Mouse (Mus musculus): ENCODE results near the gene Dhrs3.

Gene Dhrs3

GRCm38 (mm10) chr4:144940796-144941462 is 48.3 kb downstream of the Dhrs3 start:
- DNase-seq: no peak

- DNase-seq: no peak
Observed at GRCm38 (mm10) chr4:144942433-144942832, 49.8 kb downstream of the Dhrs3 start.

- DNase-seq: no peak
Observed at GRCm38 (mm10) chr4:144943273-144943672, 50.6 kb downstream of the Dhrs3 start.

GRCm38 (mm10) chr4:144947738-144948390 is 55.2 kb downstream of the Dhrs3 start:
- peak; percentile 80 for DNase-seq

DNA sequence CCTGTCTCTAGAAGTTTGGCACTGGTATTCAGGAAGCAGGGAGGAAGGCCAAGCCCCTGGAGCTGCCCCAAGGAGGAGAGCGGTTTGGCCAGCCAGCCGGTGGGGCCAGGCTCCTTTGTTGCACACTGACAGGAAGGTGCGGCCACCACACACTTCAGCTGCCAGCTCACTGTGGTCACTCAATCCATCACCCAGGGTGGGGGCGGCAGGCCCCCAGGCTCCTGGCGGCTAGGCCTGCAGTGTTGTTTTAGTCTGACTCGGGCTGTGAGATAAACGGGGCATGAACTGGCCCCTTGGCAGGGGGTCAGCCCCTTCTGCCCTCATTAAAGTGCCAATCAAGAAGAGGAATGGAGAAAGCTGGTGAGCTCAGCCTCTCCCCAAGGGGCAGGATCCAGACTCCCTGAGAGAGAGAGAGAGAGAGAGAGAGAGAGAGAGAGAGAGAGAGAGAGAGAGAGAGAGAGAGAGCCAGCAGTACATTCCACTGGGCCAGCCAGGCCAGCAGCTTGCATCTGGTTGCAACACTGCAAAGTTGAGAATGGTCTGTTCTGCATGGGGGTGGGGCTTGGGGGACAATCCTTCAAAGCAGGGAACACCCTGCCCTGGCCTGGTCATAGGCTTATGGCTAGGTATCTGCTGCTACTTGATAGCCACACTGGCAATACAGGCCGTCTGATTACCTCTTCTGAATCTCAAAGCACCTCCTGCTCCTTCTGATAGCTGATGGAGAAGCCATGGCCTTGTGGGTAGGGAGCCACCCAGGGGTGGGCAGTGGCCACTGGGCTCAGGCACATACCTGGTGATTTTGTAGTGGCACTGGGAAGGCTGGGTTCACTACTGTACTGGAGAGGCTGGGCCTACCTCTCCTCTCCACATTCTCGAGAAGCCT is 57.1 kb downstream of the Dhrs3 start:
- DNase-seq: peak; percentile 75

GRCm38 (mm10) chr4:144950327-144950711 is 57.7 kb downstream of the Dhrs3 start:
- DNase-seq: no peak

DNA sequence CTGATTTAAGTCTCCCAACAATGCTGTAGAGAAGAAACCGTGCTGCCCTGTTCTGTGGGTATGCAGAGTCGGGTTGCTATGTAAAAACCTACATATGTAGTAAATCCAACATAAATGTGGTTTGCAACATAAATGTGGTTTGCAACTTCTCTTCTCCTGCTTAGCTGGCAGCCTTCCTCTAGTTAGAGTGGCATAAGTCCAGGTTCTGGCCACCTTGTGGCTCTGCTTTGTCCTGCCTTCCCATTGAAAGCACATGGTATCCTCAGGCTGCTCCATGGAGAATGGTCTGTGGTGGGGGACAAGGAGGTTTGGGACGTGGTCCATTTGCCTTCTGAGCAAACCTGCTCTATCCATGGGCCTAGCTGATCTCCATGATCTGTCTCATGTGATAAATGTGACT is 58.3 kb downstream of the Dhrs3 start:
- no peak for DNase-seq

GRCm38 (mm10) chr4:144951859-144952258 is 59.2 kb downstream of the Dhrs3 start:
- DNase-seq: no peak

GRCm38 (mm10) chr4:144953421-144953820 is 60.8 kb downstream of the Dhrs3 start:
- no peak for DNase-seq

DNA sequence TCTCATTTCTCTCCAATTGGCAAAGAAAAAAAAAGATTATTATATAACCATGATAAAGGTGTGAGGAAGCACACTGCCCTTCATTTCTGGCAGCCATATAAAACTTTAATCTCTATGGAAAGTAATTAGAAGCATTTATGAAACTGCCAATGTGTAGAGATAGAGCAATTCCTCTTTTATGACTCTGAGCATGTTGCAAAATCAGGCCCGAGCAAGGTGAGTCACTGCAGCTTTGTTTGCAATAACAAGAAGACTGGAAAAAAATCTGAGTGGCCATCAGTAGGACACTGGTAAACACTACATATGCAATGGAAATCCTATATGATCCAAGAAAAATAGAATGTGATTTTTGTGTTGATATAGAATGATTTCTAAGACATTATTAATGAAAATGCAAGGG is 63.2 kb downstream of the Dhrs3 start:
- no peak for DNase-seq

DNA sequence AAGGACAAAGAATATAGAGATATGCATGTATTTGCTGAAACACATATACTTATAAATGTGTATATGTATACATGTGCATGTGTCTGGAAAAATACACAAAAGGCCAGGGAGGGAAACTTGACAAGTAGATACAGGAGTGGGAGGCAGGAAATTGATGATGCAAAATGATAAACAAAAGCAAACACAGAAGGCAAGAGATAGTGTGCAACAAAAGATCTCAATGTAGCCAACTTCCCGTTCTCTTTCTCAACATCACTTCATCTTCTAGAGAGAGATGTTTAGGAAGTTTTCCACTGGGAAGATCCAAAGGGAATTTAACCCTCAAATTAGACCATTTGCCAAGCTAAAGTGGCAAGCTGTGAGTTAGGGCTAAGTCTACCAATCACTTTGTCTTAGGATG is 63.7 kb downstream of the Dhrs3 start:
- DNase-seq: no peak

GRCm38 (mm10) chr4:144957186-144957585 is 64.6 kb downstream of the Dhrs3 start:
- DNase-seq: peak; percentile 70

DNA sequence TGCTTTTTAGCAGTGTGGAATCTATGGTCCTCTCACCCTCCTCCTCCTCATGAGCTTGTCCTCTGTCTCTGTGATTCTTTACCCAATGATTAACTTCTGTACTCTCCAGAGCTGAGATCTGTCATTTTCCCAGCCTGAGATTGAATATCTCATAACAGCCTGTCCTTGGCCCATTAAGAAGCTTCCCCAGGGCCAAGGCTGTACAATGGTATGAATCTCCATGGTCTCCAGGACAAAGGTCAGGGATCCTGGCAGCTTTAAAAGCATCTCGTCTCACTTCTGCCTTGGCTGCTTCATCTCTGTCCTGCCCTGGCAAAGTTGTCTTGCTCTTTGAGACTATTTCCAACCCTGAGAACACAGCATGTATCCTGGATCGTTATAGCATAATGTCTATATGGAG is 65.1 kb downstream of the Dhrs3 start:
- no peak for DNase-seq

DNA sequence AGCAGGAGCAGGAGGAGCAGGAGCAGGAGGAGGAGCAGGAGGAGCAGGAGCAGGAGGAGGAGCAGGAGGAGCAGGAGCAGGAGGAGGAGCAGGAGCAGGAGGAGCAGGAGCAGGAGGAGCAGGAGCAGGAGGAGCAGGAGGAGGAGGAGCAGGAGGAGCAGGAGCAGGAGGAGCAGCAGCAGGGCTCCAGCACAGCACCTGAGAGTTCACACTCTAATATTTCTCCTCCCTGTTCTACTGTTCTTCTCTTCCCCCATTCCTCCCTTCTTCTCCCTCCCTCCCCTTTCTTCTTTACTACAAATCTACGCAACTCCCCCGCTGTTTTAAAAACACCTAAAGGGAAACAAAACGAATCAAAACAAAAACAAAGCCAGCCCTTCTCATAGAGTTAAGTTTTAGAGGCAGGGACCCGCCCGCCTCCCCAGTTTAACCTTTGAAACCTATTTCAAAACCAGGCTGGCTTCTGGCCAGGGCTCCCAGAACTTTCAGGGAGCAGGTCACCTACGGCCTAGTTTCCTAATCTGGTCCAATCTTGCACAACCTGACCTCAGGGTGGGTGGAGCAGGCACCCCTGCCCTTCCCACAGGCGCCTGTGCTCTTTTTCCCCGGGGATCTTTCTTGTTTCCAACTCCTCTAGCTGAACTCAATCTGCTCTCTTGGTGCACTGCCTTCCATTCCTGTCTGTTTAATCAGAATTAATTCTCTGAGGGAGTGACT is 67.7 kb downstream of the Dhrs3 start:
- peak; percentile 93 for DNase-seq

DNA sequence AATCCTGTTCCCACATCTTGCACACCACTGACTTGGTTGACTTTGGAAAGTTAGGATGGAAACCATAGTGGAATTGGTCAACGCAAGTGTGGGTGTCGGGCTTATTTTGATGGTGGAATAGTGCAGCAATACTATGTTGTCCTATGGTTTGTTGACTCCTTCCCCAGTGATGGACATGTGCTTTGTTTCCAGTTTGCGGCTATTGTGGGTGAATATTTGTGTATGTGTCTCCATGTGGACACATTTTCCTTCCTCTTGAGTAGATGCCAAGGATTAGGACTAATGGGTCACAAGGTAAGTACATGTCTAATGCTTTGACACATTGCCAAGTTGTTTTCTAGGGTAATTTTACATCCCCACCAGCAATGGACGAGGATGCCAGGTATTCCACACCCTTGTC is 68.6 kb downstream of the Dhrs3 start:
- DNase-seq: no peak

DNA sequence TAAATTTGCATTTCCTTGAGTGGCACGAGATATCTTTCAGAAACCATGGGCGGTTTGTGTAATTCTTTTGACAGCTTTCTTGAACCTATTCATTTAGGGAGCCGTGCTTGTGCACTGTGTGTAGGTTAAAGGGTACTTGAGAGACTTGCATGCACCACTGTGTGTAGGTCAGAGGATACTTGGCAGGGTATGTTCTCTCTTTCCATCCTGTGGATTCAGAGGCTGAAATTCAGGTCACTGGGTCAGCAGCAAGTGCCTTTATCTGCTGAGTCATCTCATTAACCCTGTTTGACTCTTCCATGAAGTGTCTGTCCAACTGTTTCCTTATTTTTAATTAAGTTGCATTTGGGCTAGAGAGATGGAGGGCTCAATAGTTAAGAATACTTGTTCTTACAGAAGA is 69.1 kb downstream of the Dhrs3 start:
- no peak for DNase-seq

DNA sequence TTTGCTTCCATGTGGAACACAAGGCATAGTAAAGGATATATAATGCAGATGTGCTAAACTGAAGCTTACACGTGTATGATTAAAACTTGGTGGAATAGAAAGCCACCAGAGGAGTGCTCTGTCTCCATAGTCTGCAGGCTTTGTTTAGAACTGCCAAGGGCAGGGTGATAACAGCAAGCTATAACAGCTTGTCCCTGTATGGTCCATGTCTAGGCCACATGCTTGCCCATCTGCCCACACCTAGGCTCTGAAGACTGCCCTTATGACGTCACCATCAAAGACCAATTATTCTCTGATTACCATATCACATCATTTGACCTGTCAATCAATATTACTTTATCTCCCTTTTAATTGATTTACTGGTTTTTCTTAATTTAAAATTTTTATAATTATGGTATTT is 72.6 kb downstream of the Dhrs3 start:
- DNase-seq: no peak

GRCm38 (mm10) chr4:144968371-144968770 is 75.7 kb downstream of the Dhrs3 start:
- DNase-seq: no peak

GRCm38 (mm10) chr4:144969030-144969429 is 76.4 kb downstream of the Dhrs3 start:
- DNase-seq: peak; percentile 37

DNA sequence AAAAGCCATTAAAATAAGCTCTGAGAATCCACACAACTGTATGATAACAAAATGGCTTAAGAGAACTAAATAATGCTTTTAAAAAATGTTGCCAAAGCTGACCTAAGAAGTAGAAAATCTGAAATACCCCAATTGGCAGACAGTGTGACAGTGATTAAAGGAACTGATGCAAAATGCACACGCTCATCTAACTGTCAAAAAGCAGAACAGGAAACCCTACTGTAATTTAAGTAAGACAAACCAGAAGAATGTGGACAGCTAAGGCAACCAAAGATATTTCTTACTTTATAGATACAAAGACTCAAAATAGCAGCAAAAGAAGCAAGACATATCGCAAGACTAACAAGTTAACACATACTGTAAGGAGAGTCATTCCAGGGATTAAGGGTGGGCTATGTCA is 78.4 kb downstream of the Dhrs3 start:
- DNase-seq: no peak

DNA sequence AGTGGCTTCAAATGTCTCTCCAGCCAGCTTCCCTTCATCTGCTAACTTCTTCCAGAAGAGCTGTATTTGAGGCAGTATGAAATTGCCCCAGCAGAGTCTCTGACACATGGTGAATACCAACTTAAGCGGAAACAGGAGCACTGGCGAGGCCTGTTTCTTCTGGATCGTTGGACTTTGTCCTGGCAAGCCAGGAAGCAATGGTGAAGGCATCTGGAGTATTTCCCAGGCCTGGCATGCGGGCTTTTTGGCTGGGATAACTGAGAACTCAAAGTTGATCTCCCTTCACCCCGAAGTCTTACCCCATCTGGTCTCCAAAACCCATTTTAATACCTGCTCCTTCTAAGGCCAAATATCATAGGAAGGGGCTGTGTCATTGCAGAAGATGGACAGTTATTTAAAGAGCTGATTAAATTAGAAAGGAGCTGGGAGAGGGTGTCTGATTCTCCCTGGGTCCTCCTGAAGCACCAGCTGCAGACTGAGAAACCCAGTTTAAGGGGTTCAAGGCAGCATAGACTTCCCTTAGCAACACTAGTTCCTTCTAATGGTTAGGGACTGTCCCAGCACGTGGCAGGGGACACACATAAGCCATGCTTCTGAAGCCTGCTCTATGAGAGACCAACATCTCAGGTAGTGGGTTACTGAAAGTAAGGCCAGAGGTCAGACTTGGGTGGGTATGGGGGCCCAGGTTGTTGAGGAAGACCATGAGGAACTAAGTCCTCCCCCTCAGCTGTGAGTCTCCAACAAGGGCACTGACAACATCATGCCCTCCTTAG is 80.5 kb downstream of the Dhrs3 start:
- no peak for DNase-seq

- DNase-seq: no peak
Observed at GRCm38 (mm10) chr4:144974458-144974857, 81.8 kb downstream of the Dhrs3 start.

Data from lung, postnatal 14 days (tissue).